Mouse (Mus musculus) thymus, postnatal 36 days (tissue): ENCODE measurements around the gene Caskin2.
"Not testable (repeated sequence)": the region's sequence is repeated elsewhere in the genome, so short reads cannot be mapped to it uniquely, and the experiment has no call there.

ENCODE experiments used
- DNase-seq, 2 experiments: peaks; one replicate each; pipeline ENCODE4 v3.0.0; 2022; ENCODE audit warnings: mixed read lengths in 2 of 2

The Caskin2 gene

GRCm38 (mm10) chr11:115762176-115762575 lies 51.3 kb downstream of the Caskin2 start:
- not testable (repeated sequence) for DNase-seq

- DNase-seq, result no peak
These were observed 60.0 kb downstream of the Caskin2 start for GRCm38 (mm10) chr11:115753485-115753884.

GRCm38 (mm10) chr11:115752653-115753052 lies 60.8 kb downstream of the Caskin2 start:
- DNase-seq, result no peak

GRCm38 (mm10) chr11:115751725-115752124 lies 61.7 kb downstream of the Caskin2 start:
- peak in 1 of 2 experiments; percentile 19 for DNase-seq

- DNase-seq, result no peak
These were observed 63.6 kb downstream of the Caskin2 start for GRCm38 (mm10) chr11:115749834-115750233.
